In the genomic region with DNA sequence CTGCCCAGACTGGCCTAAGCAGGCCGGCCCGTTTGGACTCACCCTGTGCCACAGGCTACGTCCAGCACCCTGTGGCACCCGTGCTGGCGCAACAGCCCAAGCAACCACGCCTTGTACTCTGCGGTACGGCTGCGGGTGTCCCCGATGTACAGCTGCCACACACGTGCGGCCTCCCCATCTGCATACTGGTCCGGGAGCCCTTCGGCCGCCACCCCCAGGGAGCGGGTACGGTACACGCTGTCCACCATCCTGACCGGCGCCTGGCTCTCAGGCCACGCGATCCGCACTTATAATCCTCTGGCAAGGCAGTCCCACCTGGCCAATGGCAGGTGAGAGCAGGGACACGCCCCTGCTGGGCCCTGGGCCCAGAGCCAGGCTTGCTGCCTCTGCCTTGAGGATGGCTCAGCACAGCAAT, we compare ENCODE assay signal across 9 mouse cellular contexts. TPM values are rescaled to one million over a fixed set of nuclear protein-coding genes. Genes with fewer than 3 reads are reported as not detected.
DNase-seq lines count a peak whose midpoint lies in the region; ATAC-seq lines count a peak whose summit lies in the region.
"Had no signal": no experiment of that assay in that cellular context is flagged by ENCODE, and none has a peak within 500 bp of the region (broad histone marks: within the 10 kb centered on the region; RNA-seq: fewer than 3 reads in every experiment).

A gene (minus strand): TSS at position 265 of the 415 bp plus-strand sequence.

- peak; percentile 85 for DNase-seq in midbrain, embryonic 11.5 days (ENCODE audit: low spot score, missing footprints)
- DNase-seq in midbrain, embryonic 10.5 days (ENCODE audit: low spot score) = no peak
- DNase-seq in kidney, postnatal 10 days = peak; percentile 76
- DNase-seq in lung, postnatal 25 days (ENCODE audit: low spot score) = peak; percentile 77
- no peak for DNase-seq in embryo, embryonic 10.5 days (ENCODE audit: low spot score)
- DNase-seq in left cerebral cortex, adult 8-10 months (ENCODE audit: low spot score in 2 of 2) = no peak

- ATAC-seq in midbrain, embryonic 11.5 days (ENCODE audit: low FRiP score) = 0 out of 2 replicates have a peak, but pooled peaks have one; percentile 14
- ATAC-seq in embryonic facial prominence, embryonic 15.5 days (ENCODE audit: insufficient number of reproducible peaks, low FRiP score, low TSS enrichment, low read depth) = peak; percentile 15; the same call in 1 of the 2 replicates
- ATAC-seq in inflammation-experienced regulatory T-cells, adult 6 months = no peak

- H3K4me3 ChIP-seq in midbrain, embryonic 11.5 days (ENCODE audit: low read depth, low read length) = no peak within 1 kb of the TSS
- no peak within 1 kb of the TSS for H3K4me3 ChIP-seq in midbrain, embryonic 10.5 days
- H3K4me3 ChIP-seq in embryonic facial prominence, embryonic 15.5 days (replicated peaks) = peak within 1 kb of the TSS; percentile 28

- H3K4me2 ChIP-seq in midbrain, embryonic 11.5 days = no peak within 1 kb of the TSS
- peak within 1 kb of the TSS; percentile 47 for H3K4me2 ChIP-seq in embryonic facial prominence, embryonic 15.5 days (replicated peaks)

- WGBS in midbrain, embryonic 11.5 days = 20% methylated on average over 24 of the region's 24 CpGs
- WGBS in midbrain, embryonic 10.5 days = 18% methylated on average over 24 of the region's 24 CpGs
- 12% methylated on average over 24 of the region's 24 CpGs for WGBS in embryonic facial prominence, embryonic 15.5 days

- H3K36me3 ChIP-seq in midbrain, embryonic 11.5 days (ENCODE audit: control insufficient read depth, insufficient read depth, low read length) = no peaks in the 10 kb centered on the region
- H3K36me3 ChIP-seq in midbrain, embryonic 10.5 days = peaks cover 28% of the 10 kb centered on the region
- H3K36me3 ChIP-seq in embryonic facial prominence, embryonic 15.5 days = peaks cover 25% of the 10 kb centered on the region

- peaks cover 3% of the 10 kb centered on the region for H3K27me3 ChIP-seq in midbrain, embryonic 11.5 days (ENCODE audit: control insufficient read depth, insufficient read depth, low read length)
- peaks cover 28% of the 10 kb centered on the region for H3K27me3 ChIP-seq in midbrain, embryonic 10.5 days (ENCODE audit: low read depth, poor library complexity, severe bottlenecking)
- peaks cover 6% of the 10 kb centered on the region; the same call in 1 of the 2 replicates for H3K27me3 ChIP-seq in embryonic facial prominence, embryonic 15.5 days

- H3K27ac ChIP-seq in midbrain, embryonic 11.5 days (ENCODE audit: low read depth, low read length) = no peak within 1 kb of the TSS
- H3K27ac ChIP-seq in midbrain, embryonic 10.5 days (replicated peaks) = no peak within 1 kb of the TSS
- H3K27ac ChIP-seq in embryonic facial prominence, embryonic 15.5 days (replicated peaks) = no peak within 1 kb of the TSS
- H3K27ac ChIP-seq: macrophage had no signal

- H3K4me1 ChIP-seq in midbrain, embryonic 11.5 days (ENCODE audit: control insufficient read depth, insufficient read depth, low read length) = no peaks in the 10 kb centered on the region
- peaks cover 11% of the 10 kb centered on the region for H3K4me1 ChIP-seq in midbrain, embryonic 10.5 days
- peaks cover 9% of the 10 kb centered on the region for H3K4me1 ChIP-seq in embryonic facial prominence, embryonic 15.5 days

- no peak within 1 kb of the TSS for H3K9ac ChIP-seq in midbrain, embryonic 11.5 days (ENCODE audit: low read length)
- no peak within 1 kb of the TSS for H3K9ac ChIP-seq in embryonic facial prominence, embryonic 15.5 days

- H3K9me3 ChIP-seq in midbrain, embryonic 11.5 days (ENCODE audit: control insufficient read depth, low read length) = no peaks in the 10 kb centered on the region
- H3K9me3 ChIP-seq in midbrain, embryonic 10.5 days (replicated peaks) = no peaks in the 10 kb centered on the region
- no peaks in the 10 kb centered on the region for H3K9me3 ChIP-seq in embryonic facial prominence, embryonic 15.5 days (replicated peaks)

RNA-seq across cellular contexts. Expression of the gene that starts here (rescaled TPM):
- 0.37 and 0.82 TPM in 2 replicates for polyA plus RNA-seq in midbrain, embryonic 11.5 days (2014; fragmentation: Nextera tagmentation; extraction: Ambion mirVana)
- polyA plus RNA-seq in midbrain, embryonic 10.5 days (2016; fragmentation: Nextera tagmentation; extraction: Ambion mirVana) = 0.35 and 0.62 TPM in 2 replicates
- 2.0 and 2.1 TPM in 2 replicates for polyA plus RNA-seq in embryonic facial prominence, embryonic 15.5 days (2015; fragmentation: Nextera tagmentation; extraction: Ambion mirVana)
- 1 to 10 TPM in 1 of 3 experiments, under 1 TPM in 2; 0.40 to 2.3 (median 0.72) TPM for polyA plus RNA-seq in inflammation-experienced regulatory T-cells, adult 6 months (2017; shearing (Covaris generic))
- under 1 TPM in 3 of 4 experiments, not detected in 1; 0.43 to 0.74 (median 0.63) TPM for total RNA-seq in left cerebral cortex, adult 8-10 months (2022)
- polyA plus RNA-seq: macrophage had no signal

Comparison
In these comparisons a context has a peak if more than half of its experiments do, and no peak if none do; other contexts are left out.
1. Peak in DNase-seq and ATAC-seq in midbrain, embryonic 11.5 days; RNA of the gene not detected or under 1 TPM.
2. DNase-seq: peak in kidney, postnatal 10 days (single experiment) and lung, postnatal 25 days (single experiment); none in midbrain, embryonic 10.5 days (single experiment), embryo, embryonic 10.5 days (single experiment) and left cerebral cortex, adult 8-10 months (0 of 2).